Mouse (Mus musculus) forebrain, embryonic 16.5 days (tissue): ENCODE data around the gene Anxa1. TPM values are rescaled to one million over a fixed set of nuclear protein-coding genes. Genes with fewer than 3 reads are reported as not detected.

Source experiments
- ATAC-seq: fragments of 200-750 bp; cut with Nextera tagmentation; 2 replicates; pipeline ENCODE4 v1.8.0; 2017; ENCODE audit warnings: mild to moderate bottlenecking, moderate library complexity
- H3K27ac ChIP-seq: fragments of 300-500 bp; sonication (generic); 2 replicates; pipeline ENCODE4 v1.5.1; 2014; ENCODE audit warnings: low read length, control low read depth
- H3K27me3 ChIP-seq: fragments of 300-500 bp; sonication (generic); replicated peaks from 2 replicates; pipeline ENCODE4 v1.6.1; 2014; ENCODE audit warnings: low read length; ENCODE audit not compliant: control insufficient read depth, insufficient read depth
- H3K36me3 ChIP-seq: fragments of 300-500 bp; sonication (generic); 2 replicates; pipeline ENCODE4 v1.6.1; 2014; ENCODE audit not compliant: control insufficient read depth, insufficient read depth
- H3K4me1 ChIP-seq: fragments of 300-500 bp; sonication (generic); replicated peaks from 2 replicates; pipeline ENCODE4 v1.6.1; 2014; ENCODE audit warnings: low read length; ENCODE audit not compliant: control insufficient read depth, insufficient read depth
- H3K4me2 ChIP-seq: fragments of 300-500 bp; sonication (generic); 2 replicates; pipeline ENCODE4 v1.6.1; 2014; ENCODE audit warnings: mild to moderate bottlenecking, low read length, control low read depth
- H3K4me3 ChIP-seq: fragments of 300-500 bp; sonication (generic); replicated peaks from 2 replicates; pipeline ENCODE4 v1.5.1; 2014; ENCODE audit warnings: mild to moderate bottlenecking, low read length, control low read depth
- H3K9ac ChIP-seq: fragments of 300-500 bp; sonication (generic); replicated peaks from 2 replicates; pipeline ENCODE4 v1.6.1; 2014; ENCODE audit warnings: low read depth, low read length, control low read depth
- H3K9me3 ChIP-seq: fragments of 300-500 bp; sonication (generic); 2 replicates; pipeline ENCODE4 v1.6.1; 2016; ENCODE audit warnings: low read length; ENCODE audit not compliant: control insufficient read depth
- WGBS: fragments of 180-500 bp; shearing (Covaris S2); extraction: QIAGEN DNeasy Blood & Tissue Kit; methylation state at CpG from one replicate; pipeline ENCODE4 v1.1.7; 2014; 5-methylcytosine and 5-hydroxymethylcytosine counted together
- polyA plus RNA-seq: library from polyadenylated mRNA; unstranded; fragments of >200 nt; fragmentation: Nextera tagmentation; extraction: Ambion mirVana; gene quantifications from 2 replicates; pipeline ENCODE4 v1.2.1, GENCODE M21; 2015

The Anxa1 gene
- polyA plus RNA-seq, 1 experiment from 2014 or later: 5.8 TPM

DNA sequence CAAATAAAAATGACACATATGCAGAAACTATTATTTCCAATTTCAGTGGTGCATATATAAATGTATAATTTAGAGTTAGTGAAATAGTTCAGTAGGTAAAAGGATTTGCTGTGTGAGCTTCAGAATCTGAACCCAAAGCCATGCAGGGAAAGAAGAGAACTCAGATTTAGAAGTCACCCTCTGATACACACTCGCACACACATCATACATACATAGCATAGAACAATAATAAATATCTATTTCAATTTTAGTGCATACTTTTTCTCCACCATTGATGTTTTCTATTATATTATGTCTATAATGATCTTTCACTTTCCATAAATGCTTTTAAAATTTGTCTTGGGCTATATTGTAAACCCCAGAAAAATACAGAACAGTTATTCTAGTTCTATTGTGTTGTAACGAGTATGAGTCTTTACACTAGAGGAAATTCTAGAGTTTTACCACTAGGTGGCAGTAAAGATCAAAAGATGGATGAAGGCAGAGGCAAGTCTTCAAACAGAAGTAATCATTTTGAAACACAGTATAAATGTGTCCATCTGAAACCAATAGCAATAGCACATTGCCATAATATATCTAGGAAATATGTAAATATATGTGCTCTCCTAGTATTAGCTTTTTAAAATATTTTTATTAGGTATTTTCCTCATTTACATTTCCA lies 28.7 kb downstream of the Anxa1 start:
- Histone ChIP-seq H3K4me2 (no peak overlapping the region), H3K4me3 (no peak overlapping the region), H3K27me3 (no peaks in the 10 kb centered on the region), H3K9me3 (no peaks in the 10 kb centered on the region), H3K27ac (no peak overlapping the region), H3K9ac (no peak overlapping the region), H3K36me3 (no peaks in the 10 kb centered on the region), H3K4me1 (no peaks in the 10 kb centered on the region)
- peak; percentile 93 for ATAC-seq
- WGBS: 46% methylated on average over 2 of the region's 2 CpGs

DNA sequence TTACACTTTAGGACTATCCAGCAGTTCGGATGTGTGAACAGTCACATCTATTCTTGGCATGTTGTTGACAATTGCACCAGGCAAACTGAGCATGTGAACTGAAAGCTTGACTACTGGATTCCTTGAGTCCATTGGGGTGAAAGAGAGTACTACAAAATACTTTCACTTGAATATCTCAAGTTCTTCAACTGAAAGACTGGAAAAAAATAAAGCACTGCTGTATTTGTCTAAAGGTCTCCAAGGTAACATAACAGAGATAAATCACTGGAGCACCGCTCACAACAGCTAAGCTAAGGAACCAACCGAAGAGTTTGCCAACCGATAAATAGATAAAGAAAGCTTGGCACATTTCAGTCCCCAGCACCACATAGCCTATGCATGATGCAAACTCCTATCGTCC lies 32.1 kb downstream of the Anxa1 start:
- Histone ChIP-seq H3K4me3 (no peak overlapping the region), H3K9me3 (no peaks in the 10 kb centered on the region), H3K4me1 (no peaks in the 10 kb centered on the region), H3K27me3 (no peaks in the 10 kb centered on the region), H3K4me2 (no peak overlapping the region), H3K9ac (no peak overlapping the region), H3K27ac (no peak overlapping the region), H3K36me3 (no peaks in the 10 kb centered on the region)
- WGBS: 86% methylated on average over 5 of the region's 5 CpGs
- ATAC-seq: no peak

DNA sequence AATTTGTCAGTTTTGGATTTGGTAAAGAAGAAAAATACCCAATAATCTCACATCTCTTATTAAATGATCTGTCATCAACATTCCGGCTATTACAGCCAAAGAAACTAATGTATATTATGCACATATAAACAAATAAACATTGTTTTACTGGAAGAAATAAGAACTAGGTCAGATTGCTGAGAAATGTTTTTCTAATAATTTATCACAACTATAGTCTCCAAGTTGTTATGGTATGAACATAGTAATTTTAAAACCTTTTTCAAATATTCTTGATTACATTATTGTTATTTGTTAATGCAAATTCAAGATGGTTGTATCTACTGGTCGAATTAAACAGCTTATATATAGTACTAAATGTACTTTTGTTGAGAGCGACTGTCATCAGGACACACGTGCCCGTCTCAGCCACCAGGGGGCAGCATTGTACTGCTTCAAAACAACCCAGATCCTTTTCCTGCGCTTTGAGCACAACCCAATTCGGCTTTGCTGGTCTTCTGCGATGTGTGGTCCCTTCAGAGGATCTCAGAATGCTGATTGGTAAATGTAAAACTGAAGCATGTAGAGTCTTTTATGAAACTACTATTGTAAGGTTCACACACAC lies 45.3 kb downstream of the Anxa1 start:
- H3K36me3 ChIP-seq: no peaks in the 10 kb centered on the region
- peaks cover 6% of the 10 kb centered on the region for H3K4me1 ChIP-seq
- H3K4me3 ChIP-seq: no peak overlapping the region
- no peaks in the 10 kb centered on the region for H3K9me3 ChIP-seq
- no peaks in the 10 kb centered on the region for H3K27me3 ChIP-seq
- peak; percentile 83 for ATAC-seq
- no peak overlapping the region for H3K9ac ChIP-seq
- 11% methylated on average over 8 of the region's 8 CpGs for WGBS
- no peak overlapping the region for H3K4me2 ChIP-seq
- no peak overlapping the region for H3K27ac ChIP-seq

DNA sequence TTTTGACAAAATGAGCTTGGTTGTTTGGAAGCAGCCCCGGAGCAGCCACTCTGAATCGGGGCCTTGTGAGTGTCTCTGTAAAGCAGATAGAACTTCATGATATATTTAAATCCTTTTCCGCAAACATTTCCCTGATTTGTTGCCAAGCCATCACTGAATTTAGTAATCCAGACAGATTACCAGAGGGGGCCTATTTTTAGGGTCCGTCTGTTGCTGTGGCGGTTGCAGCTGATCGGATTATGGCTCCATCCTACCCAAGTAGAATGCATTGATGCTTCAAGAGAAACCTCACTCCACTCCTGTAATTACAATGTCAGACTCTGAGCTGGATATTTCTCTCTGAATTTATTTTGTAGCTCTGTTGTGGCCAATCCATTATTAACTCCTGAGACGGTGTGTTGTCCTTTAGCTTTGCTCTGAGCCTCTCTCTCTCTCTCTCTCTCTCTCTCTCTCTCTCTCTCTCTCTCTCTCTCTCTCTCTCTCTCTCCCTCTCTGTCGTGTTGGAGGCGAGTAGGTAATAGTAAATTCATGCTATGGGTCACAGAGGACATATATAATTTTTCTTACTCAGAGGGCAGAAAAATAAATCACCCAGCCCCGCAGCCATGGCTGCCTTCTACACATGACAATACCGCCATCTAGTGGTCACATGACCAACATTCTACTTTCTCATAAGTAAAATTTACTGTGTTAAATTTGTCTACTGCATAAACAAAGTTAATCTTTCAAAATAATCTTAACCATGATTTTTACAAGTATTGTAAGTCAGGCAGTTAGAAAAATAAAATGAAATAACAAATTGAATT lies 46.0 kb downstream of the Anxa1 start:
- 29% methylated on average over 11 of the region's 11 CpGs for WGBS
- H3K27me3 ChIP-seq: no peaks in the 10 kb centered on the region
- no peaks in the 10 kb centered on the region for H3K36me3 ChIP-seq
- peaks cover 6% of the 10 kb centered on the region for H3K4me1 ChIP-seq
- H3K9ac ChIP-seq: no peak overlapping the region; the same call in 1 of the 2 replicates
- H3K9me3 ChIP-seq: no peaks in the 10 kb centered on the region
- H3K27ac ChIP-seq: no peak overlapping the region
- peak; percentile 90 for ATAC-seq
- H3K4me3 ChIP-seq: no peak overlapping the region
- H3K4me2 ChIP-seq: peak overlapping the region; percentile 29

DNA sequence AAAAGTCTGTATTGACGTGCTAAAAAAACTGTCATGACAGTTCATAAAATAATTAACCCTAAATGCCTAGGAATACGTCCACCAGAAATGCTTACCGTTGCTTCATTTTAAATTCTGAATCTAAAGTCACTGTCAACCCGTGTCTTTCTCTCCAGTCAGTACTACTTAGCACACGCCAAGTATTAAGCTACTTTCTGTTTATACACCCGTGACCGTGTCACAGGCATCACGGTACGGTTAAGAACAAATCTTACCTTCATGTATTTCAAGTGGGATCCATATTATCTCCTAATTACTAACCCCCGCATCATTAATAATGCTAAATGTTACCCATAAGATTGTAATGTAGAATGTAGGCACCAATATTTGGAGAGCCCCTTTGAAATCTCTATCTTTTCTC lies 46.7 kb downstream of the Anxa1 start:
- no peaks in the 10 kb centered on the region for H3K27me3 ChIP-seq
- no peak overlapping the region for H3K4me2 ChIP-seq
- WGBS: 69% methylated on average over 10 of the region's 10 CpGs
- no peak overlapping the region for H3K27ac ChIP-seq
- H3K9ac ChIP-seq: no peak overlapping the region; the same call in 1 of the 2 replicates
- H3K36me3 ChIP-seq: no peaks in the 10 kb centered on the region
- H3K9me3 ChIP-seq: no peaks in the 10 kb centered on the region
- H3K4me1 ChIP-seq: peaks cover 6% of the 10 kb centered on the region
- ATAC-seq: no peak
- no peak overlapping the region for H3K4me3 ChIP-seq

Other genes with a start within 250 kb of the Anxa1 start
- 0.42 and 4.0 TPM in 2 replicates for gene Aldh1a1, start 101.8 kb upstream of the Anxa1 start, polyA plus RNA-seq